Mouse (Mus musculus): ENCODE data around the gene Prss33. TPM values are rescaled to one million over a fixed set of nuclear protein-coding genes. Genes with fewer than 3 reads are reported as not detected.

Prss33 gene
- polyA plus RNA-seq, 2 experiments, result 0.14 TPM; not detected in 1

- TF ChIP-seq POLR2A (IDR thresholded peaks at IDR 0.05; ENCODE audit: borderline replicate concordance, extremely low read depth, insufficient read depth, insufficient read length), result no peak
- ATAC-seq (ENCODE audit: low FRiP score, low read depth), result no peak
Observed at GRCm38 (mm10) chr17:23868513-23868912, 32.7 kb upstream of the Prss33 start.

GRCm38 (mm10) chr17:23867756-23868155 lies 31.9 kb upstream of the Prss33 start, which contains the start of gene Prss21:
Gene Prss21, plus strand, starts transcription at chr17:23868056.
- Histone ChIP-seq H3K9ac (ENCODE audit: low read depth, low read length, severe bottlenecking) (no peak within 1 kb of the TSS), H3K27me3 (ENCODE audit: control insufficient read depth, insufficient read depth, low read length) (no peaks in the 10 kb centered on the region), H3K27ac (replicated peaks; ENCODE audit: low read depth, low read length) (no peak within 1 kb of the TSS), H3K4me2 (replicated peaks; ENCODE audit: low read depth, low read length, severe bottlenecking) (no peak within 1 kb of the TSS), H3K4me3 (replicated peaks; ENCODE audit: low read length) (no peak within 1 kb of the TSS), H3K4me1 (ENCODE audit: control insufficient read depth, insufficient read depth, low read length) (no peaks in the 10 kb centered on the region), H3K9me3 (ENCODE audit: control insufficient read depth, low read length) (no peaks in the 10 kb centered on the region), H3K36me3 (ENCODE audit: control insufficient read depth, insufficient read depth, low read length) (no peaks in the 10 kb centered on the region)
- WGBS, result 87% methylated on average over 15 of the region's 15 CpGs
- ATAC-seq (ENCODE audit: low FRiP score, low read depth) (no peak), DNase-seq (ENCODE audit: low spot score) (no peak)
- no peak for TF ChIP-seq POLR2A (IDR thresholded peaks at IDR 0.05; ENCODE audit: borderline replicate concordance, extremely low read depth, insufficient read depth, insufficient read length)

More at GRCm38 (mm10) chr17:23868513-23868912, 32.7 kb upstream of the Prss33 start:
- no peaks in the 10 kb centered on the region for H3K36me3 ChIP-seq (ENCODE audit: control insufficient read depth, insufficient read depth, low read length)
- H3K27ac ChIP-seq (replicated peaks; ENCODE audit: low read depth, low read length), result no peak overlapping the region
- no peak overlapping the region for H3K9ac ChIP-seq (ENCODE audit: low read depth, low read length, severe bottlenecking)
- H3K4me3 ChIP-seq (replicated peaks; ENCODE audit: low read length), result no peak overlapping the region
- no peaks in the 10 kb centered on the region for H3K27me3 ChIP-seq (ENCODE audit: control insufficient read depth, insufficient read depth, low read length)
- H3K9me3 ChIP-seq (ENCODE audit: control insufficient read depth, low read length), result no peaks in the 10 kb centered on the region
- H3K4me2 ChIP-seq (replicated peaks; ENCODE audit: low read depth, low read length, severe bottlenecking), result no peak overlapping the region
- no peaks in the 10 kb centered on the region for H3K4me1 ChIP-seq (ENCODE audit: control insufficient read depth, insufficient read depth, low read length)
- 83% methylated on average over 11 of the region's 11 CpGs for WGBS
- DNase-seq (ENCODE audit: low spot score), result no peak

- ATAC-seq (ENCODE audit: low FRiP score, low read depth) (no peak), DNase-seq (ENCODE audit: low spot score) (no peak)
- H3K9me3 ChIP-seq (ENCODE audit: control insufficient read depth, low read length), result no peaks in the 10 kb centered on the region
- H3K9ac ChIP-seq (ENCODE audit: low read depth, low read length, severe bottlenecking), result no peak overlapping the region
- TF ChIP-seq POLR2A (IDR thresholded peaks at IDR 0.05; ENCODE audit: borderline replicate concordance, extremely low read depth, insufficient read depth, insufficient read length), result no peak
- WGBS, result 89% methylated on average over 4 of the region's 4 CpGs
- H3K4me1 ChIP-seq (ENCODE audit: control insufficient read depth, insufficient read depth, low read length), result no peaks in the 10 kb centered on the region
- no peak overlapping the region for H3K4me3 ChIP-seq (replicated peaks; ENCODE audit: low read length)
- no peaks in the 10 kb centered on the region for H3K36me3 ChIP-seq (ENCODE audit: control insufficient read depth, insufficient read depth, low read length)
- no peak overlapping the region for H3K4me2 ChIP-seq (replicated peaks; ENCODE audit: low read depth, low read length, severe bottlenecking)
- H3K27me3 ChIP-seq (ENCODE audit: control insufficient read depth, insufficient read depth, low read length), result no peaks in the 10 kb centered on the region
- no peak overlapping the region for H3K27ac ChIP-seq (replicated peaks; ENCODE audit: low read depth, low read length)
Observed at GRCm38 (mm10) chr17:23862926-23863325, 27.1 kb upstream of the Prss33 start.

- ATAC-seq (ENCODE audit: low FRiP score, low read depth) (no peak), DNase-seq (ENCODE audit: low spot score) (no peak)
- Histone ChIP-seq H3K36me3 (ENCODE audit: control insufficient read depth, insufficient read depth, low read length) (no peaks in the 10 kb centered on the region), H3K27ac (replicated peaks; ENCODE audit: low read depth, low read length) (no peak overlapping the region), H3K27me3 (ENCODE audit: control insufficient read depth, insufficient read depth, low read length) (no peaks in the 10 kb centered on the region), H3K9me3 (ENCODE audit: control insufficient read depth, low read length) (no peaks in the 10 kb centered on the region), H3K4me1 (ENCODE audit: control insufficient read depth, insufficient read depth, low read length) (no peaks in the 10 kb centered on the region), H3K4me3 (replicated peaks; ENCODE audit: low read length) (no peak overlapping the region), H3K9ac (ENCODE audit: low read depth, low read length, severe bottlenecking) (no peak overlapping the region), H3K4me2 (replicated peaks; ENCODE audit: low read depth, low read length, severe bottlenecking) (no peak overlapping the region)
- TF ChIP-seq POLR2A (IDR thresholded peaks at IDR 0.05; ENCODE audit: borderline replicate concordance, extremely low read depth, insufficient read depth, insufficient read length), result no peak
- 57% methylated on average over 2 of the region's 2 CpGs for WGBS
Observed at GRCm38 (mm10) chr17:23857913-23858312, 22.1 kb upstream of the Prss33 start.

- Histone ChIP-seq H3K4me2 (replicated peaks; ENCODE audit: low read depth, low read length, severe bottlenecking) (no peak overlapping the region), H3K9ac (ENCODE audit: low read depth, low read length, severe bottlenecking) (no peak overlapping the region), H3K27ac (replicated peaks; ENCODE audit: low read depth, low read length) (no peak overlapping the region), H3K4me1 (ENCODE audit: control insufficient read depth, insufficient read depth, low read length) (no peaks in the 10 kb centered on the region), H3K27me3 (ENCODE audit: control insufficient read depth, insufficient read depth, low read length) (no peaks in the 10 kb centered on the region), H3K4me3 (replicated peaks; ENCODE audit: low read length) (no peak overlapping the region), H3K36me3 (ENCODE audit: control insufficient read depth, insufficient read depth, low read length) (no peaks in the 10 kb centered on the region), H3K9me3 (ENCODE audit: control insufficient read depth, low read length) (no peaks in the 10 kb centered on the region)
- WGBS, result 85% methylated on average over 6 of the region's 6 CpGs
- ATAC-seq (ENCODE audit: low FRiP score, low read depth) (no peak), DNase-seq (ENCODE audit: low spot score) (no peak)
- TF ChIP-seq POLR2A (IDR thresholded peaks at IDR 0.05; ENCODE audit: borderline replicate concordance, extremely low read depth, insufficient read depth, insufficient read length), result no peak
Observed at GRCm38 (mm10) chr17:23857193-23857592, 21.3 kb upstream of the Prss33 start.

Data from limb, embryonic 14.5 days (tissue).